Mouse (Mus musculus) heart, adult 2 months (tissue): ENCODE data around the gene Arrdc2.

ENCODE experiments used
- CTCF ChIP-seq: fragments of 200-600 bp; IDR thresholded peaks from 2 replicates; pipeline ENCODE4 v1.8.1; 2022; ENCODE audit warnings: antibody characterized with exemption, mild to moderate bottlenecking, moderate library complexity
- EP300 ChIP-seq: fragments of 200-500 bp; IDR thresholded peaks from 2 replicates; pipeline ENCODE4 v1.6.1; 2011; ENCODE audit warnings: low read depth, low read length, control low read depth; ENCODE audit not compliant: insufficient read depth
- POLR2A ChIP-seq: fragments of 200-500 bp; IDR thresholded peaks from 2 replicates; pipeline ENCODE4 v1.6.1; 2011; ENCODE audit warnings: mild to moderate bottlenecking, low read depth, low read length, control low read depth; ENCODE audit not compliant: insufficient read depth

- TF ChIP-seq CTCF: no peak
- TF ChIP-seq EP300: no peak
- TF ChIP-seq POLR2A: no peak
Observed at GRCm38 (mm10) chr8:70792700-70793099, 46.8 kb downstream of the Arrdc2 start.
